Comparison of ENCODE assay signal across 32 mouse cellular contexts in the genomic region with DNA sequence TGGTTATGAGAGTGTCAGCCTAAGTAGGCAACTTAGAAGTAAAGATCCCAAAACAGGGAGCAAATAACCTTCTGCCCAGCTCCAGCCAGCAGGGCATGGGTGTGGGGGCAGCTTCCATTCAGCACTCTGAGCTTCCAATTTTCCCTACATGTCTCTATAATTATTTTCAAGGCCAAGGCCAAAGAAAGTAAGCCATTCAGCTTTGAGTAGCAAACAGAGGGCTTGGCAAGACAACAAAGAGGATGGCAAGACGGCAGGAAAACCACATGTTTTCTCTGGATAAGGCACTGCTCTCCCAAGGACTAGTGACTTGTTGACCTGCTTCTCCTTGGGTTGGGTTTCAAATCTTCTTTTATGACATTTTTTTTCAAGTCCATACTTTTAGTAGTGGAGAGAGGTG.
A peak's percentile ranks its signal among the peaks of the same experiment; 100 is the strongest.
DNase-seq lines count a peak whose midpoint lies in the region; ATAC-seq and TF ChIP-seq lines count a peak whose summit lies in the region.
"Had no signal": no experiment of that assay in that cellular context is flagged by ENCODE, and none has a peak within 500 bp of the region (broad histone marks: within the 10 kb centered on the region; RNA-seq: fewer than 3 reads in every experiment).

No protein-coding gene starts in this region.

- H3ac ChIP-seq in C2C12 (ENCODE audit: control insufficient read depth, insufficient read length, low read depth) (no peak overlapping the region), myocyte (ENCODE audit: control insufficient read depth, insufficient read length) (no peak overlapping the region)

- no peaks in the 10 kb centered on the region for H3K79me2 ChIP-seq in C2C12 (ENCODE audit: control insufficient read depth, insufficient read depth)
- H3K79me2 ChIP-seq in myocyte (ENCODE audit: control insufficient read depth, insufficient read depth), result no peaks in the 10 kb centered on the region

- H3K36me3 ChIP-seq in embryonic facial prominence, embryonic 14.5 days (ENCODE audit: control insufficient read depth, insufficient read depth, low read length), result no peaks in the 10 kb centered on the region
- H3K36me3 ChIP-seq in embryonic facial prominence, embryonic 10.5 days (replicated peaks), result no peaks in the 10 kb centered on the region
- H3K36me3 ChIP-seq in C2C12 (ENCODE audit: control insufficient read depth, insufficient read depth) (no peaks in the 10 kb centered on the region), myocyte (ENCODE audit: control insufficient read depth, insufficient read depth) (no peaks in the 10 kb centered on the region)
- H3K36me3 ChIP-seq in thymus, adult 2 months (ENCODE audit: control insufficient read depth, insufficient read depth, low read length), result no peaks in the 10 kb centered on the region
- H3K36me3 ChIP-seq: G1E; hindbrain, embryonic 13.5 days; limb, embryonic 12.5 days; liver, embryonic 15.5 days; midbrain, embryonic 10.5 days; midbrain, embryonic 15.5 days; neural tube, embryonic 12.5 days had no signal

- H3K4me2 ChIP-seq in embryonic facial prominence, embryonic 14.5 days (ENCODE audit: low read depth, low read length), result no peak overlapping the region
- H3K4me2 ChIP-seq in myocyte (ENCODE audit: low read depth), result peak overlapping the region; percentile 45
- H3K4me2 ChIP-seq: heart, embryonic 11.5 days; hindbrain, embryonic 13.5 days; limb, embryonic 12.5 days; liver, embryonic 15.5 days; lung, embryonic 14.5 days; midbrain, embryonic 15.5 days; neural tube, embryonic 12.5 days had no signal

- peak; percentile 30; the same call in 1 of the 2 replicates for ATAC-seq in embryonic facial prominence, embryonic 14.5 days (ENCODE audit: low read depth)
- ATAC-seq: forebrain, embryonic 14.5 days; intestine, embryonic 16.5 days; midbrain, embryonic 15.5 days; Patski had no signal

- H3K79me3 ChIP-seq in C2C12 (ENCODE audit: low read depth), result no peaks in the 10 kb centered on the region

- H3K4me1 ChIP-seq in embryonic facial prominence, embryonic 14.5 days (ENCODE audit: control insufficient read depth, insufficient read depth, low read length), result peaks cover 5% of the 10 kb centered on the region
- no peaks in the 10 kb centered on the region for H3K4me1 ChIP-seq in embryonic facial prominence, embryonic 10.5 days
- no peaks in the 10 kb centered on the region for H3K4me1 ChIP-seq in thymus, adult 2 months (replicated peaks; ENCODE audit: control insufficient read depth, insufficient read depth, low read length)
- no peaks in the 10 kb centered on the region for H3K4me1 ChIP-seq in cerebellum, adult 2 months (ENCODE audit: control insufficient read depth, insufficient read depth, low read length)
- H3K4me1 ChIP-seq: hindbrain, embryonic 13.5 days; limb, embryonic 12.5 days; liver, embryonic 15.5 days; midbrain, embryonic 10.5 days; midbrain, embryonic 15.5 days; neural tube, embryonic 12.5 days had no signal

- H3K27ac ChIP-seq in embryonic facial prominence, embryonic 14.5 days (replicated peaks; ENCODE audit: low read depth, low read length), result no peak overlapping the region
- H3K27ac ChIP-seq in embryonic facial prominence, embryonic 10.5 days (replicated peaks), result no peak overlapping the region
- no peak overlapping the region for H3K27ac ChIP-seq in thymus, adult 2 months (ENCODE audit: control insufficient read depth, insufficient read depth, low read length)
- H3K27ac ChIP-seq in cerebellum, adult 2 months (ENCODE audit: insufficient read depth, low read length), result no peak overlapping the region
- H3K27ac ChIP-seq: gastrocnemius, adult 2 months; hindbrain, embryonic 13.5 days; kidney, postnatal 0 days; limb, embryonic 12.5 days; liver, embryonic 15.5 days; midbrain, embryonic 10.5 days; midbrain, embryonic 15.5 days; neural tube, embryonic 12.5 days; stomach, postnatal 0 days had no signal

- no peak overlapping the region for H3K9ac ChIP-seq in embryonic facial prominence, embryonic 14.5 days (ENCODE audit: low read depth, low read length)
- H3K9ac ChIP-seq: hindbrain, embryonic 13.5 days; limb, embryonic 12.5 days; liver, embryonic 15.5 days; lung, embryonic 14.5 days; midbrain, embryonic 15.5 days; neural tube, embryonic 12.5 days had no signal

- no peaks in the 10 kb centered on the region for H3K9me3 ChIP-seq in embryonic facial prominence, embryonic 14.5 days (ENCODE audit: control insufficient read depth, low read length)
- no peaks in the 10 kb centered on the region for H3K9me3 ChIP-seq in embryonic facial prominence, embryonic 10.5 days
- H3K9me3 ChIP-seq: G1E; hindbrain, embryonic 13.5 days; limb, embryonic 12.5 days; liver, embryonic 15.5 days; midbrain, embryonic 10.5 days; midbrain, embryonic 15.5 days; neural tube, embryonic 12.5 days had no signal

- no peak for TF ChIP-seq CTCF in C2C12 (IDR thresholded peaks at IDR 0.05; ENCODE audit: control insufficient read depth, insufficient read depth, insufficient read length)
- TF ChIP-seq CTCF in thymus, adult 2 months (IDR thresholded peaks at IDR 0.05; ENCODE audit: borderline replicate concordance, control insufficient read depth, extremely low read depth, insufficient read depth, low read length, poor library complexity), result no peak
- no peak for TF ChIP-seq CTCF in cerebellum, adult 2 months (IDR thresholded peaks at IDR 0.05; ENCODE audit: borderline replicate concordance, insufficient read depth, low read depth, low read length)

- 33% methylated on average over 1 of the region's 1 CpGs for WGBS in embryonic facial prominence, embryonic 14.5 days
- WGBS in embryonic facial prominence, embryonic 10.5 days, result 56% methylated on average over 1 of the region's 1 CpGs
- WGBS in thymus, adult 2 months, result 91% methylated on average over 1 of the region's 1 CpGs
- 10% methylated on average over 1 of the region's 1 CpGs for WGBS in cerebellum, adult 2 months

- H3K4me3 ChIP-seq in embryonic facial prominence, embryonic 14.5 days (ENCODE audit: low read depth, low read length), result no peak overlapping the region
- H3K4me3 ChIP-seq in embryonic facial prominence, embryonic 10.5 days, result no peak overlapping the region
- H3K4me3 ChIP-seq in C2C12 (ENCODE audit: insufficient read depth, poor library complexity, severe bottlenecking), result no peak overlapping the region
- H3K4me3 ChIP-seq in myocyte, result no peak overlapping the region
- H3K4me3 ChIP-seq in thymus, adult 2 months (ENCODE audit: control insufficient read depth, insufficient read depth, low read length), result no peak overlapping the region
- H3K4me3 ChIP-seq in cerebellum, adult 2 months (replicated peaks; ENCODE audit: insufficient read depth, low read depth, low read length), result no peak overlapping the region
- H3K4me3 ChIP-seq: gastrocnemius, adult 2 months; hindbrain, embryonic 13.5 days; limb, embryonic 12.5 days; liver, embryonic 15.5 days; midbrain, embryonic 10.5 days; midbrain, embryonic 15.5 days; neural tube, embryonic 12.5 days had no signal

- no peak for TF ChIP-seq POLR2A in myocyte (IDR thresholded peaks at IDR 0.05; ENCODE audit: insufficient read length, low read depth)
- no peak for TF ChIP-seq POLR2A in thymus, adult 2 months (IDR thresholded peaks at IDR 0.05; ENCODE audit: control insufficient read depth, extremely low read depth, insufficient read depth, low read length, poor library complexity)
- no peak for TF ChIP-seq POLR2A in cerebellum, adult 2 months (IDR thresholded peaks at IDR 0.05; ENCODE audit: borderline replicate concordance, insufficient read depth, low read length)

- H3K27me3 ChIP-seq in embryonic facial prominence, embryonic 14.5 days (replicated peaks; ENCODE audit: control insufficient read depth, insufficient read depth, low read length), result no peaks in the 10 kb centered on the region
- no peaks in the 10 kb centered on the region for H3K27me3 ChIP-seq in embryonic facial prominence, embryonic 10.5 days (replicated peaks; ENCODE audit: low read depth, poor library complexity, severe bottlenecking)
- no peaks in the 10 kb centered on the region for H3K27me3 ChIP-seq in C2C12 (ENCODE audit: control insufficient read depth, insufficient read depth, insufficient read length)
- no peaks in the 10 kb centered on the region for H3K27me3 ChIP-seq in myocyte (ENCODE audit: control insufficient read depth, insufficient read depth, insufficient read length)
- H3K27me3 ChIP-seq in thymus, adult 2 months (ENCODE audit: control insufficient read depth, insufficient read depth, low read length), result no peaks in the 10 kb centered on the region
- H3K27me3 ChIP-seq in cerebellum, adult 2 months (ENCODE audit: control insufficient read depth, insufficient read depth, low read length), result no peaks in the 10 kb centered on the region
- H3K27me3 ChIP-seq: hindbrain, embryonic 13.5 days; limb, embryonic 12.5 days; liver, embryonic 15.5 days; midbrain, embryonic 15.5 days; neural tube, embryonic 12.5 days; Patski had no signal

- DNase-seq in embryonic facial prominence, embryonic 14.5 days (ENCODE audit: low spot score), result peak; percentile 59
- DNase-seq in embryonic facial prominence, embryonic 10.5 days (ENCODE audit: low spot score), result no peak
- peak; percentile 53 for DNase-seq in adrenal gland, postnatal 10 days
- DNase-seq in thymus, adult 2 months, result no peak
- no peak for DNase-seq in cerebellum, adult 2 months
- DNase-seq in cerebellum, adult 9-11 months, result no peak
- DNase-seq: cerebellum, adult 18-20 months; cerebellum, postnatal 25 days; gastrocnemius, adult 2 months; gastrocnemius, postnatal 36 days; heart, adult 18-20 months; heart, postnatal 36 days; kidney, adult 8-10 months; layer of hippocampus, adult 9-11 months; lung, embryonic 14.5 days; right cerebral cortex, adult 18-20 months; spleen, adult 18-20 months had no signal

TF ChIP-seq in C2C12, 6 proteins besides CTCF, POLR2A, EP300 and RAD21:
- TF ChIP-seq MYOG (IDR thresholded peaks at IDR 0.05; ENCODE audit: control insufficient read depth, extremely low read depth, insufficient read length), result no peak
- peak; percentile 22 for TF ChIP-seq MYOD1 (IDR thresholded peaks at IDR 0.05; ENCODE audit: control insufficient read depth, insufficient read length, low read depth)

TF ChIP-seq in myocyte, 11 proteins besides CTCF, POLR2A, EP300 and RAD21:
- TF ChIP-seq USF1 (IDR thresholded peaks at IDR 0.05; ENCODE audit: low read depth) (no peak), MYOD1 (IDR thresholded peaks at IDR 0.05; ENCODE audit: control insufficient read depth in 1 of 3, insufficient read length in 2 of 3, low read depth in 2 of 3) (no peak), MYOG (IDR thresholded peaks at IDR 0.05; ENCODE audit: control insufficient read depth in 1 of 3, insufficient read depth in 1 of 3, insufficient read length in 2 of 3, low read depth in 2 of 3) (no peak), REST (IDR thresholded peaks at IDR 0.05; ENCODE audit: insufficient read depth, insufficient read length) (no peak), E2F4 (IDR thresholded peaks at IDR 0.05; ENCODE audit: insufficient read depth) (no peak)

Comparison
In these comparisons a context has a peak if more than half of its experiments do, and no peak if none do; other contexts are left out.
1. DNase-seq: peak in embryonic facial prominence, embryonic 14.5 days (single experiment) and adrenal gland, postnatal 10 days (single experiment); none in embryonic facial prominence, embryonic 10.5 days (single experiment), thymus, adult 2 months (single experiment), cerebellum, adult 2 months (0 of 2) and cerebellum, adult 9-11 months (single experiment).